Mouse (Mus musculus) embryo, embryonic 10.5 days (tissue): ENCODE data around the gene Skint4.

Source experiments
- DNase-seq: peaks from one replicate; pipeline ENCODE4 v3.0.0-alpha.2; 2015; ENCODE audit warnings: low spot score

The Skint4 gene

DNA sequence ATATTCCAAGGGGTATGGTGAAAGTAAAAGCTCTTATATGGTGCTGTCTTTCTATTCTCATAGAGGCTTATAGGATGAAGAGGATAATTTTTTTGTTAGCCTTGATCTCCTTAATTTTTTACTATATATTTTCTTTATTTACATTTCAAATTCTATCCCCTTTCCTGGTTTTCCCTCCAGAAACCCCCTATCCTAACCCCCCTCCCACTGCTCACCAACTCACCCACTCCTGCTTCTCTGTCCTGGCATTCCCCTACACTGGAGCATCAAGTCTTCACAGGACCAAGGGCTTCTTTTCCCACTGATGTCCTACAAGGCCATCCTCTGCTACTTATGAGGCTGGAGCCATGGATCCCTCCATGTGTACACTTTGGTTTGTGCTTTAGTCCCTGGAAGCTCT, at the start of gene Skint4:
TSS of gene Skint4 (plus strand) at position 301 of the 400 bp plus-strand sequence.
- DNase-seq = no peak
